Mouse (Mus musculus): ENCODE measurements around the gene Ccdc137. TPM values are rescaled to one million over a fixed set of nuclear protein-coding genes. Genes with fewer than 3 reads are reported as not detected.
"Not testable (repeated sequence)": the region's sequence is repeated elsewhere in the genome, so short reads cannot be mapped to it uniquely, and the experiment has no call there.

Gene Ccdc137
- polyA plus RNA-seq (2017; shearing (Covaris generic)): 10 to 100 TPM; 19.8 to 27.7 TPM

GRCm38 (mm10) chr11:120457772-120458751 lies at the start of gene Ccdc137, which contains the start of gene Oxld1:
Ccdc137 (plus strand) TSS chr11:120458115.
Oxld1 (minus strand) TSS chr11:120458068.
- ATAC-seq: peak; percentile 100

- not testable (repeated sequence) for ATAC-seq
These were observed 44.3 kb upstream of the Ccdc137 start for GRCm38 (mm10) chr11:120413621-120414020.

- ATAC-seq: no peak
These were observed 40.1 kb upstream of the Ccdc137 start for GRCm38 (mm10) chr11:120417852-120418251.

- no peak for ATAC-seq
These were observed 39.3 kb upstream of the Ccdc137 start for GRCm38 (mm10) chr11:120418592-120418991.

GRCm38 (mm10) chr11:120422651-120423568 lies 35.0 kb upstream of the Ccdc137 start:
- ATAC-seq: no peak

GRCm38 (mm10) chr11:120423569-120424295 lies 34.2 kb upstream of the Ccdc137 start:
- ATAC-seq: no peak

- ATAC-seq: no peak
These were observed 31.2 kb upstream of the Ccdc137 start for GRCm38 (mm10) chr11:120426727-120427126.

- peak; percentile 45 for ATAC-seq
These were observed 20.6 kb upstream of the Ccdc137 start, which contains the start of gene Nploc4 for GRCm38 (mm10) chr11:120437152-120437856. Nploc4 (minus strand) TSS chr11:120437708.

GRCm38 (mm10) chr11:120437857-120438385 lies 20.0 kb upstream of the Ccdc137 start:
- no peak for ATAC-seq

GRCm38 (mm10) chr11:120442344-120442743 lies 15.6 kb upstream of the Ccdc137 start, which contains the start of gene Tspan10:
Tspan10 (plus strand) TSS chr11:120442644.
- ATAC-seq: no peak

GRCm38 (mm10) chr11:120442765-120443280 lies 15.1 kb upstream of the Ccdc137 start:
- ATAC-seq: no peak

- ATAC-seq: no peak
These were observed 13.8 kb upstream of the Ccdc137 start for GRCm38 (mm10) chr11:120444106-120444505.

- no peak for ATAC-seq
These were observed 12.4 kb upstream of the Ccdc137 start for GRCm38 (mm10) chr11:120445475-120445874.

GRCm38 (mm10) chr11:120447179-120447578 lies 10.7 kb upstream of the Ccdc137 start:
- ATAC-seq: no peak

- no peak for ATAC-seq
These were observed 5.7 kb upstream of the Ccdc137 start for GRCm38 (mm10) chr11:120452246-120452645.

- no peak for ATAC-seq
These were observed 4.6 kb upstream of the Ccdc137 start, which contains the start of gene Pde6g for GRCm38 (mm10) chr11:120453306-120453705. Pde6g (minus strand) TSS chr11:120453500.

- no peak for ATAC-seq
These were observed 3.0 kb upstream of the Ccdc137 start for GRCm38 (mm10) chr11:120454965-120455364.

GRCm38 (mm10) chr11:120455413-120455812 lies 2.5 kb upstream of the Ccdc137 start:
- no peak for ATAC-seq

- ATAC-seq: peak; percentile 8
These were observed 545 bp upstream of the Ccdc137 start for GRCm38 (mm10) chr11:120457370-120457769.

GRCm38 (mm10) chr11:120458847-120459597 lies 1.1 kb downstream of the Ccdc137 start:
- ATAC-seq: no peak

Data from CD4-positive, CD25-positive, alpha-beta regulatory T cell, adult 4 months (primary cell).